Mouse (Mus musculus) NIH3T3 (cell line): ENCODE data around the gene Bcl2l2.

Experiments
- DNase-seq: peaks from one replicate; pipeline ENCODE4 v3.0.0-alpha.2; 2012; ENCODE audit warnings: low read depth

The Bcl2l2 gene

GRCm38 (mm10) chr14:54936831-54937160 lies 53.6 kb downstream of the Bcl2l2 start:
- DNase-seq, result no peak

GRCm38 (mm10) chr14:54937361-54938182 lies 54.4 kb downstream of the Bcl2l2 start:
- DNase-seq, result no peak
